Mouse (Mus musculus): ENCODE results near the gene Ccar1.
"Not testable (repeated sequence)": the region's sequence is repeated elsewhere in the genome, so short reads cannot be mapped to it uniquely, and the experiment has no call there.

Ccar1 gene

GRCm38 (mm10) chr10:62724936-62725335 lies 67.2 kb downstream of the Ccar1 start:
- DNase-seq: no peak

DNA sequence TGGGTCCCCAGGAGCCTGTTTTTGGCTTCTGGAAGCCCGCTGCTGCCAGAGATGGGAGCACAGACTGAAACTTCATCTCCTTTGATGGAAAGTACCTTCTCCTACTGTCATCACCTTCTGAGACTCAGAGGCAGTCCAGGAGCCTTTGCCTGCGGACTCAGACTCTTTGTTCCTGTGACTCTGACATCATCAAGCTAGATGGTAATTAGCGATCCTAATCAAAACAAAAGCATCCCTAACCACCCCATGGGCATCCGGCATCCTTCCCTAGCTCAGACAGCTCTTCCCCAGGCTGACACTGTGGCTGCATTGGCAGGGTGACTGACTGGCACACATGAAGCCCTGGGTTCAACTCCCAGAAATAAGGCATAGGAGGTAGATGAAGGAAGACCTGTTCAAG lies 69.4 kb downstream of the Ccar1 start:
- DNase-seq: no peak

- DNase-seq: not testable (repeated sequence)
Observed at GRCm38 (mm10) chr10:62720574-62720973, 71.5 kb downstream of the Ccar1 start.

DNA sequence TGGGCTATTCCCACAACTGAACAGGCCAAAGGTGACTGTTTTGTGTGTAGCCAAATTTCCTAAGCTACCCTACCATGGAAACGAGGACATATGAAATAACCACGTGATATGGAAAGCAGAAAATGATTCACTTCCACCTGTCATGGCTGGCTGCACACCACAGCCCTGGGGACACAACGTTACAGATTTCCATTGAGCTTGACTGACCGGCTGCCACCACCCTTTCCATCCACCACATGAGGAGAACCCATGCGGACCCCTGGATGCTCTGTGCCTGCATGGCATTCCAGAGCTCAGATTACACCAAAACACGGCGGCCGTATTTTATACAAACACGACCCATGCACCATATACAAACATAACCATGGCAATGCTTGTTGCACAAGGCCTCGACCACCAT lies 78.6 kb downstream of the Ccar1 start:
- DNase-seq: no peak

DNA sequence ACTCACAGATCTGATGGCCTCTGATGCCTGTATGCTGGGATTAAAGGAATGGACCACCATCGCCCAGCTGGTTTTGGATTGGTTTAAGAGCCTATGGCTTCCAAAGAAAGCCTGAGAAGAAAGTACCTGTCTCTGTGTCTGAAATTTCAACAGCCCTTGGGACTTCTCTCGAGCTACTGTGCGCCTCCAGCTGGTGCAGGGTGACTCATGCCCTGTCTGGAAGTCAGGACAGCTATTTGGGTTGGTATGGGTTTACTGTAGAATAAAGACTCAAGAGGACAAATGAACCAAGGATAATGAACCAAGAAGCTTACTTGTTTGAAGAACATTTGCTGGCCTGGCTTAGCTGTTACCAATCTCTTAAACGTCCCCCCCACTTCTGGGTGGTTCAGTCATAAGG lies 88.5 kb downstream of the Ccar1 start:
- no peak for DNase-seq

DNA sequence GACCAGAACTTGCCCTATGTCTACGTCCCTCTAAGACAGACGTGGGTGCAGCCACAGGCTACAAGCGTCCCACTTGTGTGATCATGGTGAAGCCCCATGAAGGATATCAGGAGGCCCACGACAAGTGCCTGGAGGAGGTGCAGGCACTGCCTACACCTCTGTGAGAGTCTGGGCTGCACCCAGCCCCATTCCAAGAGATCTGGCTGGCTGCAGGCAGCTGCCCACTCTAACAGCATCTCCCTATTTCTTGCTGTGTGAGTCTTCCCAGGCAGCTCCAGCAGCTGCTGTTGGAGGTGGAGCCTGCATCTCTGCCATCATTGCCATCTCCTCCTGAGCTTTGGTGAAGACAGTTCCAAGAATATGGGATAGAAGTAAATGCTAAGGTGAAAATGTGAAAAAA lies 89.7 kb downstream of the Ccar1 start:
- no peak for DNase-seq
